Mouse (Mus musculus) heart, embryonic 12.5 days (tissue): ENCODE measurements around the gene Opn1mw. TPM values are rescaled to one million over a fixed set of nuclear protein-coding genes. Genes with fewer than 3 reads are reported as not detected.
"Not testable (repeated sequence)": the region's sequence is repeated elsewhere in the genome, so short reads cannot be mapped to it uniquely, and the experiment has no call there.

Experiments
- ATAC-seq: fragments of 200-750 bp; cut with Nextera tagmentation; 2 replicates; pipeline ENCODE4 v1.8.0; 2017; ENCODE audit warnings: moderate TSS enrichment, moderate library complexity; ENCODE audit not compliant: insufficient number of reproducible peaks, low FRiP score
- H3K27ac ChIP-seq: fragments of 300-500 bp; sonication (generic); 2 replicates; pipeline ENCODE4 v1.5.1; 2016; ENCODE audit warnings: mild to moderate bottlenecking, moderate library complexity; ENCODE audit not compliant: poor library complexity, severe bottlenecking
- H3K27me3 ChIP-seq: fragments of 300-500 bp; sonication (generic); replicated peaks from 2 replicates; pipeline ENCODE4 v1.6.1; 2016; ENCODE audit warnings: mild to moderate bottlenecking, moderate library complexity
- H3K36me3 ChIP-seq: fragments of 300-500 bp; sonication (generic); 2 replicates; pipeline ENCODE4 v1.6.1; 2016; ENCODE audit warnings: mild to moderate bottlenecking, moderate library complexity
- H3K4me1 ChIP-seq: fragments of 300-500 bp; sonication (generic); replicated peaks from 2 replicates; pipeline ENCODE4 v1.6.1; 2016; ENCODE audit warnings: mild to moderate bottlenecking
- H3K4me2 ChIP-seq: fragments of 300-500 bp; sonication (generic); 2 replicates; pipeline ENCODE4 v1.6.1; 2016; ENCODE audit warnings: mild to moderate bottlenecking, moderate library complexity
- H3K4me3 ChIP-seq: fragments of 300-500 bp; sonication (generic); 2 replicates; pipeline ENCODE4 v1.5.1; 2016; ENCODE audit warnings: mild to moderate bottlenecking
- H3K9ac ChIP-seq: fragments of 300-500 bp; sonication (generic); 2 replicates; pipeline ENCODE4 v1.6.1; 2016; ENCODE audit warnings: mild to moderate bottlenecking, moderate library complexity
- H3K9me3 ChIP-seq: fragments of 300-500 bp; sonication (generic); replicated peaks from 2 replicates; pipeline ENCODE4 v1.6.1; 2016; ENCODE audit warnings: mild to moderate bottlenecking, moderate library complexity
- WGBS: fragments of 180-500 bp; shearing (Covaris S2); methylation state at CpG from one replicate; pipeline ENCODE4 v1.1.7; 2016; 5-methylcytosine and 5-hydroxymethylcytosine counted together
- polyA plus RNA-seq: library from polyadenylated mRNA; unstranded; fragments of >200 nt; fragmentation: Nextera tagmentation; extraction: Ambion mirVana; gene quantifications from 2 replicates; pipeline ENCODE4 v1.2.1, GENCODE M21; 2016

Opn1mw gene
- polyA plus RNA-seq, 1 experiment from 2014 or later: not detected

DNA sequence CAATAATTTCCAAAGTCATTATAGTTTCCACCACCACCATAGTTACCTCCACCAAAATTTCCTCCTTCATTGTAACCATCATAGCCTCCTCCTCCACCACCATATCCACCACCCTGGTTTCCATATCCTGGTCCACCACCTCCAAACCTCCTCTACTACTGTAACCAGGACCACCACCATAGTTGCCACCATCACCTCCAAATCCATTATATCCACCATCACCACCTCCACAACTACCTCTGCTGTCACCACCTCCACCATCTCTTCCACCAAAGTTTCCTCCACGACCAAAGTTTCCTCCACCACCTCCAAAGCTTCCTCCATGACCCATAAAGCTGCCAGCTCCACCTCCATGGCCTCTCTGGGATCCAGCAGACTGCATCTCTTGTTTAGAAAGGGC, 8.0 kb downstream of the Opn1mw start, which contains the start of gene Mecp2:
Gene Mecp2, minus strand, starts transcription at position 101 of the 400 bp plus-strand sequence.
- H3K9me3 ChIP-seq, H3K27me3 ChIP-seq, H3K4me1 ChIP-seq, H3K4me2 ChIP-seq, H3K36me3 ChIP-seq, ATAC-seq, H3K27ac ChIP-seq, H3K4me3 ChIP-seq, H3K9ac ChIP-seq: not testable (repeated sequence)
- 26% methylated on average over 1 of the region's 1 CpGs for WGBS

DNA sequence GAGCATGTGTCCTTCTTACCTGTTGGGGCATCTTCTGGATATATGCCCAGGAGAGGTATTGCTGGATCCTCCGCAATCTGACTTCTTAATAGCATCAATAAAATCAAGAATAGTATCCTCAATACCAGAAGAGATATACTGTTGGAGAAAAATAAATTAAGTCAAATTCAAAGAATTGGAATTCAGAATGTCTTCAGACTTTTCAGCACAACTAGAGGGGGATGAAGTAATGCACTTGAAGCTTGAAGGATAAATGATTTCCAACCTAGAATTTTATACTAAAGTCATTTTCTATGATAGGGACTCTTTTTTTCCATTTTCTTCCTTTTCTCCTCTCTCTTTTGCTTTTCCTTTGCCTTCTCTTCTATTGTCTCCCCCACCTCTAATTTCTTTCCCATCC, 40.5 kb downstream of the Opn1mw start, which contains the start of gene Tex28:
Gene Tex28, minus strand, starts transcription at position 101 of the 400 bp plus-strand sequence.
- ATAC-seq: no peak
- Histone ChIP-seq H3K36me3 (no peaks in the 10 kb centered on the region), H3K9ac (no peak within 1 kb of the TSS), H3K4me1 (no peaks in the 10 kb centered on the region), H3K4me2 (no peak within 1 kb of the TSS), H3K27me3 (no peaks in the 10 kb centered on the region), H3K4me3 (no peak within 1 kb of the TSS), H3K9me3 (no peaks in the 10 kb centered on the region), H3K27ac (no peak within 1 kb of the TSS)
- 85% methylated on average over 1 of the region's 1 CpGs for WGBS

DNA sequence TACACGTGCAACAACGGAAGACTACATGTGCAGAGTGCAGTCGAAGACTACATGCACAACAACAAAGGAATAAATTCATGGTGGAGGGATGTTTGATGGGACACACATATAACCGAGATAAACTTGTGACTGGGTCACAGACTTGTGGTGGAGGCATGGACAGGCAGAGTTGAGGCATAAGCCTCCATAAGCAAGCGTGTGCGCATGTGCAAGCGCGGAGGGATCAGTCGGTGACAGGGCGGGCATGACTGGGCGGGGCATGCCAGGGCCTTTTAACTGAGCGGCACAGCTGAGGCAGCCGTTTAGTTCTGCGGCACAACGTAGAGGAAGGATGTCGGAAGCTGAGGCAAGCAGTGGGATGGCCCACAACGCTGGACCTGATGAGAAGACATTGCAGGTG, 49.7 kb downstream of the Opn1mw start, which contains the start of gene Tktl1:
Gene Tktl1, plus strand, starts transcription at position 301 of the 400 bp plus-strand sequence.
- Histone ChIP-seq H3K27me3 (no peaks in the 10 kb centered on the region), H3K4me3 (no peak within 1 kb of the TSS), H3K4me2 (no peak within 1 kb of the TSS), H3K9ac (no peak within 1 kb of the TSS), H3K36me3 (no peaks in the 10 kb centered on the region), H3K9me3 (peaks cover 3% of the 10 kb centered on the region; the same call in 1 of the 2 replicates), H3K4me1 (no peaks in the 10 kb centered on the region), H3K27ac (no peak within 1 kb of the TSS)
- ATAC-seq: no peak
- WGBS: 87% methylated on average over 17 of the region's 17 CpGs

Other genes starting within 250 kb of the Opn1mw start
- gene Avpr2, start 235.4 kb upstream of the Opn1mw start, polyA plus RNA-seq: not detected in 2 replicates
- 0.58 and 0.73 TPM in 2 replicates for gene L1cam, start 231.4 kb upstream of the Opn1mw start, polyA plus RNA-seq
- gene Arhgap4, start 205.6 kb upstream of the Opn1mw start, polyA plus RNA-seq: 1.4 and 1.9 TPM in 2 replicates
- gene Naa10, start 205.5 kb upstream of the Opn1mw start, polyA plus RNA-seq: 77.6 and 87.2 TPM in 2 replicates
- 50.2 and 50.8 TPM in 2 replicates for gene Renbp, start 196.6 kb upstream of the Opn1mw start, polyA plus RNA-seq
- 41.3 and 47.3 TPM in 2 replicates for gene Hcfc1, start 161.1 kb upstream of the Opn1mw start, polyA plus RNA-seq
- gene Irak1, start 103.5 kb upstream of the Opn1mw start, polyA plus RNA-seq: 55.6 and 58.4 TPM in 2 replicates
- gene Mecp2, start 7.9 kb downstream of the Opn1mw start, polyA plus RNA-seq: 12.0 and 14.0 TPM in 2 replicates
- not detected in 2 replicates for gene Tex28, start 40.4 kb downstream of the Opn1mw start, polyA plus RNA-seq
- gene Tktl1, start 49.8 kb downstream of the Opn1mw start, polyA plus RNA-seq: not detected in 2 replicates
- gene Flna, start 122.4 kb downstream of the Opn1mw start, polyA plus RNA-seq: 226 and 227 TPM in 2 replicates
- 16.8 and 17.3 TPM in 2 replicates for gene Emd, start 127.2 kb downstream of the Opn1mw start, polyA plus RNA-seq
- gene Rpl10, start 143.3 kb downstream of the Opn1mw start, polyA plus RNA-seq: 437 and 446 TPM in 2 replicates
- 70.5 and 71.3 TPM in 2 replicates for gene Taz, start 154.4 kb downstream of the Opn1mw start, polyA plus RNA-seq
- gene Dnase1l1, start 154.9 kb downstream of the Opn1mw start, polyA plus RNA-seq: 10.2 and 10.8 TPM in 2 replicates
- 125 and 128 TPM in 2 replicates for gene Atp6ap1, start 169.6 kb downstream of the Opn1mw start, polyA plus RNA-seq
- gene Gdi1, start 177.5 kb downstream of the Opn1mw start, polyA plus RNA-seq: 167 and 174 TPM in 2 replicates
- gene Fam50a, start 185.6 kb downstream of the Opn1mw start, polyA plus RNA-seq: 53.1 and 55.1 TPM in 2 replicates
- gene Plxna3, start 201.6 kb downstream of the Opn1mw start, polyA plus RNA-seq: 9.6 and 9.8 TPM in 2 replicates
- 93.9 and 95.5 TPM in 2 replicates for gene Lage3, start 226.2 kb downstream of the Opn1mw start, polyA plus RNA-seq
- gene Ubl4a, start 245.8 kb downstream of the Opn1mw start, polyA plus RNA-seq: 57.4 and 58.2 TPM in 2 replicates
- 13.5 and 13.7 TPM in 2 replicates for gene Slc10a3, start 245.9 kb downstream of the Opn1mw start, polyA plus RNA-seq